ENCODE assay signal across 7 mouse cellular contexts in genomic region chr19:8989567-8990431, GRCm38 (mm10). TPM values are rescaled to one million over a fixed set of nuclear protein-coding genes. Genes with fewer than 3 reads are reported as not detected.
DNase-seq lines count a peak whose midpoint lies in the region; ATAC-seq and TF ChIP-seq lines count a peak whose summit lies in the region.

No protein-coding gene starts in this region.

- TF ChIP-seq EP300 in liver, embryonic 14.5 days (IDR thresholded peaks at IDR 0.05; ENCODE audit: low read depth), result no peak

- H3K36me3 ChIP-seq in ES-E14 (ENCODE audit: control insufficient read depth, insufficient read depth, low read length, poor library complexity, severe bottlenecking), result no peaks in the 10 kb centered on the region
- H3K36me3 ChIP-seq in hindbrain, postnatal 0 days (ENCODE audit: insufficient read depth, low read length), result no peaks in the 10 kb centered on the region
- no peaks in the 10 kb centered on the region for H3K36me3 ChIP-seq in liver, embryonic 14.5 days (replicated peaks; ENCODE audit: control insufficient read depth, insufficient read depth, low read depth)
- H3K36me3 ChIP-seq in neural tube, embryonic 11.5 days (ENCODE audit: control insufficient read depth, insufficient read depth, low read length), result no peaks in the 10 kb centered on the region

- peak overlapping the region; percentile 79 to 84 for H3K4me3 ChIP-seq in ES-E14 (ENCODE audit: insufficient read depth in 1 of 2, low read depth in 1 of 2, low read length in 2 of 2, poor library complexity in 1 of 2, severe bottlenecking in 1 of 2)
- peak overlapping the region; percentile 50 for H3K4me3 ChIP-seq in hindbrain, postnatal 0 days (ENCODE audit: low read length)
- peak overlapping the region; percentile 49 to 57 for H3K4me3 ChIP-seq in liver, embryonic 14.5 days (ENCODE audit: insufficient read depth in 1 of 2, low read depth in 2 of 2, low read length in 2 of 2)
- peak overlapping the region; percentile 57 for H3K4me3 ChIP-seq in neural tube, embryonic 11.5 days (ENCODE audit: low read depth, low read length)

- ATAC-seq in hindbrain, postnatal 0 days, result peak; percentile 45
- 0 out of 2 replicates have a peak, but pooled peaks have one; percentile 13 for ATAC-seq in liver, embryonic 14.5 days (ENCODE audit: insufficient read depth)
- ATAC-seq in neural tube, embryonic 11.5 days (ENCODE audit: insufficient read depth, low FRiP score, low TSS enrichment), result peak; percentile 68

- H3K9me3 ChIP-seq in ES-E14 (ENCODE audit: control insufficient read depth, insufficient read depth, low read depth, low read length), result no peaks in the 10 kb centered on the region
- no peaks in the 10 kb centered on the region for H3K9me3 ChIP-seq in hindbrain, postnatal 0 days (ENCODE audit: low read length)
- H3K9me3 ChIP-seq in liver, embryonic 14.5 days (ENCODE audit: control insufficient read depth, low read length), result no peaks in the 10 kb centered on the region
- H3K9me3 ChIP-seq in neural tube, embryonic 11.5 days (ENCODE audit: control insufficient read depth, low read length), result no peaks in the 10 kb centered on the region

- H3K27ac ChIP-seq in ES-E14 (ENCODE audit: insufficient read depth, low read depth, low read length, poor library complexity, severe bottlenecking), result peak overlapping the region; percentile 63
- peak overlapping the region; percentile 4; the same call in 1 of the 2 replicates for H3K27ac ChIP-seq in hindbrain, postnatal 0 days
- no peak overlapping the region for H3K27ac ChIP-seq in liver, embryonic 14.5 days
- no peak overlapping the region for H3K27ac ChIP-seq in neural tube, embryonic 11.5 days (ENCODE audit: low read depth, low read length)

- peaks cover 9 to 29% of the 10 kb centered on the region in 2 experiments; a peak in 3 of 4 replicates for H3K4me1 ChIP-seq in ES-E14 (ENCODE audit: control insufficient read depth in 2 of 2, insufficient read depth in 2 of 2, low read length in 2 of 2, poor library complexity in 1 of 2)
- peaks cover 5% of the 10 kb centered on the region; the same call in 1 of the 2 replicates for H3K4me1 ChIP-seq in hindbrain, postnatal 0 days (ENCODE audit: insufficient read depth, low read length)
- peaks cover 0 to 8% of the 10 kb centered on the region in 2 experiments; a peak in 3 of 4 replicates for H3K4me1 ChIP-seq in liver, embryonic 14.5 days (replicated peaks; ENCODE audit: control insufficient read depth in 2 of 2, insufficient read depth in 2 of 2, low read length in 1 of 2)
- H3K4me1 ChIP-seq in neural tube, embryonic 11.5 days (ENCODE audit: control insufficient read depth, insufficient read depth, low read length), result peaks cover 2% of the 10 kb centered on the region; the same call in 1 of the 2 replicates

- peak; percentile 34; the same call in 1 of the 2 replicates for TF ChIP-seq CTCF in hindbrain, postnatal 0 days (IDR thresholded peaks at IDR 0.05; ENCODE audit: low read depth)
- TF ChIP-seq CTCF in liver, embryonic 14.5 days (IDR thresholded peaks at IDR 0.05; ENCODE audit: low read depth), result peak; percentile 32; the same call in 1 of the 2 replicates

- H3K27me3 ChIP-seq in hindbrain, postnatal 0 days (ENCODE audit: insufficient read depth, low read length), result peaks cover 14% of the 10 kb centered on the region; the same call in 1 of the 2 replicates
- peaks cover 29% of the 10 kb centered on the region for H3K27me3 ChIP-seq in liver, embryonic 14.5 days (ENCODE audit: control insufficient read depth, insufficient read depth, low read length)
- peaks cover 23% of the 10 kb centered on the region for H3K27me3 ChIP-seq in neural tube, embryonic 11.5 days (ENCODE audit: control insufficient read depth, insufficient read depth, low read length)

- in situ Hi-C loops in ES-E14 (cut with MboI; ENCODE audit: low sequenced_read_pairs in 2 of 2, unreplicated experiment in 2 of 2), result loop anchor here (10.0 to 25.0 kb wide), 2 partner anchors 95 to 98 kb away; partner anchors contain the start of gene Scgb1a1 (in 2 of the 2)

- peak; percentile 79 for DNase-seq in ES-E14 (ENCODE audit: low read depth, low spot score)
- DNase-seq in adrenal gland, postnatal 36 days, result peak; percentile 89 to 95
- DNase-seq in gastrocnemius, postnatal 10 days, result peak; percentile 95
- peak; percentile 51 for DNase-seq in hindbrain, postnatal 0 days (ENCODE audit: low spot score)
- no peak for DNase-seq in liver, embryonic 14.5 days (ENCODE audit: low read depth in 3 of 3, low spot score in 3 of 3)
- DNase-seq in neural tube, embryonic 11.5 days (ENCODE audit: low spot score), result peak; percentile 76
- DNase-seq in urinary bladder, postnatal 10 days (ENCODE audit: low spot score), result peak; percentile 86

- peak overlapping the region; percentile 75 for H3K9ac ChIP-seq in ES-E14 (ENCODE audit: insufficient read depth, low read depth, low read length, poor library complexity, severe bottlenecking)
- H3K9ac ChIP-seq in hindbrain, postnatal 0 days (replicated peaks; ENCODE audit: low read length), result peak overlapping the region; percentile 33; the same call in 1 of the 2 replicates
- H3K9ac ChIP-seq in liver, embryonic 14.5 days (replicated peaks), result peak overlapping the region; percentile 45
- H3K9ac ChIP-seq in neural tube, embryonic 11.5 days (ENCODE audit: low read length), result peak overlapping the region; percentile 52

- under 1% methylated on average over 53 of the region's 53 CpGs for WGBS in hindbrain, postnatal 0 days
- under 1% methylated on average over 53 of the region's 53 CpGs for WGBS in liver, embryonic 14.5 days (ENCODE audit: insufficient replicate concordance)
- WGBS in neural tube, embryonic 11.5 days, result under 1% methylated on average over 52 of the region's 53 CpGs

- peak overlapping the region; percentile 84 for H3K4me2 ChIP-seq in hindbrain, postnatal 0 days (ENCODE audit: low read depth, low read length)
- H3K4me2 ChIP-seq in liver, embryonic 14.5 days (ENCODE audit: low read depth), result peak overlapping the region; percentile 73
- H3K4me2 ChIP-seq in neural tube, embryonic 11.5 days (ENCODE audit: low read depth), result peak overlapping the region; percentile 96

TF ChIP-seq in ES-E14, 5 proteins besides CTCF, POLR2A, EP300 and RAD21:
- TF ChIP-seq MAFK (IDR thresholded peaks at IDR 0.05; ENCODE audit: insufficient read depth, low read depth, low read length) (no peak), ZC3H11A (IDR thresholded peaks at IDR 0.05; ENCODE audit: borderline replicate concordance, low read depth, low read length) (no peak), ZNF384 (IDR thresholded peaks at IDR 0.05; ENCODE audit: low read depth, low read length) (no peak), HCFC1 (IDR thresholded peaks at IDR 0.05; ENCODE audit: borderline replicate concordance, insufficient read depth, low read length) (no peak), CHD2 (IDR thresholded peaks at IDR 0.05; ENCODE audit: low read depth, low read length) (no peak)

RNA-seq across cellular contexts. Expression of gene Ahnak, which starts 0.7 kb away (rescaled TPM):
- total RNA-seq in ES-E14 (2012; rRNA removed), result 102 and 155 TPM in 2 replicates
- 100 to 1,000 TPM; 114 to 197 TPM for total RNA-seq in adrenal gland, postnatal 36 days (2021)
- total RNA-seq in gastrocnemius, postnatal 10 days (2021), result 100 to 1,000 TPM; 235 to 267 TPM
- 11.2 and 11.7 TPM in 2 replicates for total RNA-seq in hindbrain, postnatal 0 days (2014; rRNA removed)
- 5.7 and 6.1 TPM in 2 replicates for polyA plus RNA-seq in hindbrain, postnatal 0 days (2015; fragmentation: Nextera tagmentation; extraction: Ambion mirVana)
- 0.35 and 0.83 TPM in 2 replicates for polyA plus RNA-seq in liver, embryonic 14.5 days (2012; rRNA removed)
- 1.5 and 1.7 TPM in 2 replicates for polyA plus RNA-seq in liver, embryonic 14.5 days (2014; fragmentation: Nextera tagmentation; extraction: Ambion mirVana)
- 4.4 and 4.5 TPM in 2 replicates for polyA plus RNA-seq in neural tube, embryonic 11.5 days (2014; fragmentation: Nextera tagmentation; extraction: Ambion mirVana)

RNA-seq across cellular contexts. Expression of gene Eef1g, which starts 23.0 kb away (rescaled TPM):
- total RNA-seq in ES-E14 (2012; rRNA removed), result 1,417 and 1,811 TPM in 2 replicates
- total RNA-seq in adrenal gland, postnatal 36 days (2021), result 100 to 1,000 TPM; 331 to 363 TPM
- total RNA-seq in gastrocnemius, postnatal 10 days (2021), result 100 to 1,000 TPM; 640 to 671 TPM
- total RNA-seq in hindbrain, postnatal 0 days (2014; rRNA removed), result 442 and 469 TPM in 2 replicates
- 256 and 260 TPM in 2 replicates for polyA plus RNA-seq in hindbrain, postnatal 0 days (2015; fragmentation: Nextera tagmentation; extraction: Ambion mirVana)
- 120 and 178 TPM in 2 replicates for polyA plus RNA-seq in liver, embryonic 14.5 days (2012; rRNA removed)
- 183 and 201 TPM in 2 replicates for polyA plus RNA-seq in liver, embryonic 14.5 days (2014; fragmentation: Nextera tagmentation; extraction: Ambion mirVana)
- polyA plus RNA-seq in neural tube, embryonic 11.5 days (2014; fragmentation: Nextera tagmentation; extraction: Ambion mirVana), result 468 and 469 TPM in 2 replicates

RNA-seq across cellular contexts. Expression of gene Tut1, which starts 36.2 kb away (rescaled TPM):
- total RNA-seq in ES-E14 (2012; rRNA removed), result 42.6 and 49.6 TPM in 2 replicates
- total RNA-seq in adrenal gland, postnatal 36 days (2021), result 10 to 100 TPM; 20.7 to 24.4 TPM
- total RNA-seq in gastrocnemius, postnatal 10 days (2021), result 10 to 100 TPM in 1 of 2 experiments, 1 to 10 TPM in 1; 9.1 to 11.2 TPM
- 20.8 and 23.4 TPM in 2 replicates for total RNA-seq in hindbrain, postnatal 0 days (2014; rRNA removed)
- 16.0 and 16.2 TPM in 2 replicates for polyA plus RNA-seq in hindbrain, postnatal 0 days (2015; fragmentation: Nextera tagmentation; extraction: Ambion mirVana)
- 9.3 and 9.5 TPM in 2 replicates for polyA plus RNA-seq in liver, embryonic 14.5 days (2012; rRNA removed)
- 10.0 and 11.5 TPM in 2 replicates for polyA plus RNA-seq in liver, embryonic 14.5 days (2014; fragmentation: Nextera tagmentation; extraction: Ambion mirVana)
- 30.2 and 36.3 TPM in 2 replicates for polyA plus RNA-seq in neural tube, embryonic 11.5 days (2014; fragmentation: Nextera tagmentation; extraction: Ambion mirVana)

RNA-seq across cellular contexts. Expression of gene Mta2, which starts 48.1 kb away (rescaled TPM):
- total RNA-seq in ES-E14 (2012; rRNA removed), result 89.8 and 92.9 TPM in 2 replicates
- 10 to 100 TPM; 88.0 to 88.6 TPM for total RNA-seq in adrenal gland, postnatal 36 days (2021)
- total RNA-seq in gastrocnemius, postnatal 10 days (2021), result 10 to 100 TPM; 37.7 to 49.7 TPM
- total RNA-seq in hindbrain, postnatal 0 days (2014; rRNA removed), result 65.1 and 71.4 TPM in 2 replicates
- 75.2 and 78.8 TPM in 2 replicates for polyA plus RNA-seq in hindbrain, postnatal 0 days (2015; fragmentation: Nextera tagmentation; extraction: Ambion mirVana)
- polyA plus RNA-seq in liver, embryonic 14.5 days (2012; rRNA removed), result 18.9 and 23.0 TPM in 2 replicates
- 18.5 and 22.8 TPM in 2 replicates for polyA plus RNA-seq in liver, embryonic 14.5 days (2014; fragmentation: Nextera tagmentation; extraction: Ambion mirVana)
- 55.6 and 57.5 TPM in 2 replicates for polyA plus RNA-seq in neural tube, embryonic 11.5 days (2014; fragmentation: Nextera tagmentation; extraction: Ambion mirVana)

Comparison
In these comparisons a context has a peak if more than half of its experiments do, and no peak if none do; other contexts are left out.
1. DNase-seq: peak in ES-E14 (single experiment), adrenal gland, postnatal 36 days (2 of 2), gastrocnemius, postnatal 10 days (single experiment), hindbrain, postnatal 0 days (single experiment), neural tube, embryonic 11.5 days (single experiment) and urinary bladder, postnatal 10 days (single experiment); none in liver, embryonic 14.5 days (0 of 3).
2. H3K27ac ChIP-seq: peak in ES-E14 (single experiment) and hindbrain, postnatal 0 days (single experiment); none in liver, embryonic 14.5 days (single experiment) and neural tube, embryonic 11.5 days (single experiment).
3. ATAC-seq: peak in every context shown above with its lines; median percentile 68 in neural tube, embryonic 11.5 days; 45 in hindbrain, postnatal 0 days; 13 in liver, embryonic 14.5 days.
4. Peak in every context shown above with its lines, with median percentiles within 50 percentile points of each other: H3K4me3 ChIP-seq, H3K9ac ChIP-seq and H3K4me2 ChIP-seq.